ENCODE assay signal across 34 mouse cellular contexts in genomic region chr7:141288042-141288441, GRCm38 (mm10). TPM values are rescaled to one million over a fixed set of nuclear protein-coding genes. Genes with fewer than 3 reads are reported as not detected.
"Had no signal": no experiment of that assay in that cellular context is flagged by ENCODE, and none has a peak within 500 bp of the region (broad histone marks: within the 10 kb centered on the region; RNA-seq: fewer than 3 reads in every experiment).

No protein-coding gene starts in this region.

- H3K9ac ChIP-seq: limb, embryonic 12.5 days; limb, embryonic 13.5 days; limb, embryonic 15.5 days; liver, embryonic 12.5 days; liver, embryonic 13.5 days; liver, embryonic 14.5 days; liver, embryonic 15.5 days; liver, postnatal 0 days; lung, embryonic 14.5 days; lung, embryonic 15.5 days; midbrain, embryonic 12.5 days; midbrain, embryonic 13.5 days; midbrain, embryonic 15.5 days had no signal

- H3K4me3 ChIP-seq: limb, embryonic 10.5 days; limb, embryonic 12.5 days; limb, embryonic 13.5 days; limb, embryonic 15.5 days; liver, embryonic 12.5 days; liver, embryonic 13.5 days; liver, embryonic 15.5 days; lung, embryonic 15.5 days; megakaryocyte, embryonic 14.5 days; midbrain, embryonic 10.5 days; midbrain, embryonic 12.5 days; midbrain, embryonic 13.5 days; midbrain, embryonic 15.5 days; myocyte had no signal

- H3K27ac ChIP-seq: limb, embryonic 10.5 days; limb, embryonic 12.5 days; limb, embryonic 13.5 days; limb, embryonic 15.5 days; liver, embryonic 12.5 days; liver, embryonic 13.5 days; liver, embryonic 14.5 days; liver, embryonic 15.5 days; lung, embryonic 15.5 days; macrophage; midbrain, embryonic 10.5 days; midbrain, embryonic 12.5 days; midbrain, embryonic 13.5 days; midbrain, embryonic 15.5 days had no signal

- H3K9me3 ChIP-seq: limb, embryonic 10.5 days; limb, embryonic 12.5 days; limb, embryonic 13.5 days; limb, embryonic 15.5 days; liver, embryonic 12.5 days; liver, embryonic 13.5 days; liver, embryonic 15.5 days; lung, embryonic 15.5 days; megakaryocyte, embryonic 14.5 days; midbrain, embryonic 10.5 days; midbrain, embryonic 12.5 days; midbrain, embryonic 13.5 days; midbrain, embryonic 15.5 days had no signal

- DNase-seq: left cerebral cortex, postnatal 4 days; liver; liver, embryonic 13.5 days; liver, postnatal 0 days; lung, adult 18-20 months; lung, adult 2 months; lung, embryonic 14.5 days; lung, postnatal 10 days; lung, postnatal 14 days; lung, postnatal 36 days; lung, postnatal 4 days; midbrain, embryonic 14.5 days had no signal

- H3K36me3 ChIP-seq: limb, embryonic 10.5 days; limb, embryonic 12.5 days; limb, embryonic 13.5 days; limb, embryonic 15.5 days; liver, embryonic 12.5 days; liver, embryonic 13.5 days; liver, embryonic 15.5 days; lung, embryonic 15.5 days; midbrain, embryonic 10.5 days; midbrain, embryonic 12.5 days; midbrain, embryonic 13.5 days; midbrain, embryonic 15.5 days had no signal

RNA-seq across cellular contexts. Expression of gene Drd4, which starts 3.8 kb away (rescaled TPM):
- polyA plus RNA-seq: liver, adult 2 months; liver, embryonic 13.5 days; liver, embryonic 14.5 days; liver, embryonic 15.5 days; liver, embryonic 16.5 days; liver, postnatal 0 days; lung, adult 2 months; macrophage; myocyte had no signal

RNA-seq across cellular contexts. Expression of gene Sct, which starts 9.1 kb away (rescaled TPM):
- polyA plus RNA-seq: liver, adult 2 months; liver, postnatal 0 days; lung, adult 2 months; macrophage had no signal

RNA-seq across cellular contexts. Expression of gene Cdhr5, which starts 11.5 kb away (rescaled TPM):
- polyA plus RNA-seq: limb, embryonic 10.5 days; limb, embryonic 12.5 days; limb, embryonic 13.5 days; lung, embryonic 14.5 days; lung, embryonic 15.5 days; lung, postnatal 0 days; macrophage; midbrain, embryonic 10.5 days; midbrain, embryonic 11.5 days; midbrain, embryonic 12.5 days; midbrain, embryonic 13.5 days; midbrain, embryonic 14.5 days; midbrain, embryonic 15.5 days; midbrain, embryonic 16.5 days; midbrain, postnatal 0 days; neural tube, embryonic 11.5 days had no signal
